Mouse (Mus musculus) cortical plate, adult 2 months (tissue): ENCODE results near the gene Ero1l.

Experiments used
- CTCF ChIP-seq: fragments of 200-500 bp; IDR thresholded peaks from 2 replicates; pipeline ENCODE4 v1.5.1; 2011; ENCODE audit warnings: mild to moderate bottlenecking, control low read depth, low read length; ENCODE audit not compliant: insufficient read depth; ENCODE audit errors: extremely low read depth
- POLR2A ChIP-seq: fragments of 200-500 bp; IDR thresholded peaks from 2 replicates; pipeline ENCODE4 v1.6.1; 2011; ENCODE audit warnings: mild to moderate bottlenecking, low read length, control low read depth; ENCODE audit not compliant: insufficient read depth; ENCODE audit errors: extremely low read depth

DNA sequence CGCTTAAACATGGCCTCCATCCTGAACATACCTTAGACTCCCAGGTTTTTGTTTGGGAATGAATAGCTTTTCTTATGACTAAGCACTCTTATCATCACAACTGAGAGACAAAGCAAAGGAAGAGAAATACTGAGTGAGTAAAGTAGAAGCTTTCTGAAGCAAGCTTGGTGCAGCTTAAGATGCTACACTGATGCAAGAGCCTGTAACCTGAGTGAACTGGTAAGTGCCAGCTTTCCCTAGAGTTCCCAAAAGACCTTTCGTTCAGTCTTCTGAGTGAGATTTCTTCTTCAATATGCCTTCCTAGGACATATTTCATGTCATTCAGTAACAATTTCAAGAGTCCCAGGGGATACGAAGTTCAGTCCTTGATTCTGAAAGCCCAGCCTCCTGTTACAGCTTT is 2.5 kb upstream of the Ero1l start:
- TF ChIP-seq CTCF = no peak
- no peak for TF ChIP-seq POLR2A
